Mouse (Mus musculus) adrenal gland, adult 8-10 months (tissue): ENCODE measurements around the gene Adcy5. TPM values are rescaled to one million over a fixed set of nuclear protein-coding genes. Genes with fewer than 3 reads are reported as not detected.

Experiments
- DNase-seq: peaks from one replicate; pipeline ENCODE4 v3.0.0; 2022
- total RNA-seq, 4 experiments: library from RNA; stranded (reverse); gene quantifications; 2 replicates each; pipeline ENCODE4 v1.2.4; 2022

Gene Adcy5
- total RNA-seq, 4 experiments from 2014 or later: 11.8 to 19.1 (median 13.6) TPM

DNA sequence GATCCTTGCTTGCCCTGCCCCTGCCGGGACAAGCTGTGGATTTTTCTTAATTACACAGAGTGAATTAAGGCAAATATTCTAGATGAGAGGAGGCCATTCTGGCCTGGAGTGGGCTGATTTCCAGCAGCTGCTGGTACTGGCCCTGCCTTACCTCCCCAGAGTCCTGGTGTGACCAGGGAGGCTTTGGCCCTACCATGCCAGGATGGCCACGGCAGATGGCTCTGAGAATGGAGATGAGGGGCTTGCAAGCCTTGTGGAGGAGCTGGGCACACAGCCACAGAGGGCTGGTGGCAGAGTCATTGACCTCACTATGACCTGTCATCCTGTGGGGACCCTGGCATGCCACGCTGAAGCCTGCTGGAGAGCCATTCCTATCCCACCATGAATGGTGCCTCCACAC is 54.1 kb downstream of the Adcy5 start:
- no peak for DNase-seq

DNA sequence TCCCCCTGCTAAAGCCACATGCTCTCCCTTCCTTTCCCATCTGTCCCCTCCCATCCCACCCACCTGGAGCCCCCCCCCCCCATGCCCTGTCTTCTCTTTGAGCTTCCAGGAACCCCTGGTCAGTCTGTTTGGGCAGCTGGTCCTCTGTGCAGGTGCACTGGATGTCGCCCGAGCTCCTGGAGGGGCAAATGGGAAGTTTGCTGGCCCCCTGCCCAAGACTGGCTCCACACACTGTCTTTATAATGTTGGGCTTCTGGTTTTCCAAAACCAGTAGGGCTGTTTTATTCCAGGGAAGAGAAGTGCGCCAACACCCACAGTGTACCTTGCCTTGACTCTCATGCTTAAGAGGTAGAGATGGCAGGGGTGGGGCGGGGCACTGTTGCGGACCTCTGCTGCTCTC is 55.1 kb downstream of the Adcy5 start:
- DNase-seq: no peak

DNA sequence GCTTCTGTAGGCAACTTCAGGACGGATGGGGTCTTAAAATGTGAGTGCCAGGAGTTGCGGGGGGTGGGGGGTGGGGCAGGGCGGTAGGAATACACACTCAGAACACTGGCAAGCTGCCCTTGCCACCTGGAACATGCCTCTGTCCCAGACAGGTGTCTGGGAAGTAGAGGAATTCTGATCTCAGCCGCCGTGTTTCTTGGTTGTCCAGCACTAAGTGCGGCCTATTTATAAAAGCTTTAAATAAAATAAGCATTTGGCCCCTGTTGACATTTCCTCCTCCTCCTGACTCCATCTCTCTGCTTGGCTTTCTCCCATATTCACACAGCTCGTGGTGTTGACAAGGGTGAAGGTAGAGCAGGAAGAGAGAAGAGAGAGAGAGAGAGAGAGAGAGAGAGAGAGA is 60.4 kb downstream of the Adcy5 start:
- no peak for DNase-seq

DNA sequence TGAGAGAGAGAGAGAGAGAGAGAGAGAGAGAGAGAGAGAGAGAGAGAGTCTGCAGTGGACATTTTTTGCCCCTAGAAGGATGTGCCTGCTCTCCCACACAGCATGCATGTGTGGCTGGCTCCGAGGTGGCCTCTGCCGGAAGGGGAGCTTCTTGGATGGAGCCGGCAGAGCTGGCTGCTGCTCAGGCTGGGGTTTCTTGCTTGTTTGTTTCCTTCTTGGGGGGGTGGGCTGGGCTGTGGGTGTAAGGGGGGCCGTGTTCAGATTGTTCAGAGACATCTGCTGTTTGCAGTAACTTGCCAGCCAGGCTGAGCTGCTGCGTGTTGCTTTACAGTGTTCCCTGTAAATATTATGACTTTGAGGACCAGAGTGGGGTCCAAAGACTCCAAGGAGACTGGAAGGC is 60.8 kb downstream of the Adcy5 start:
- DNase-seq: no peak

DNA sequence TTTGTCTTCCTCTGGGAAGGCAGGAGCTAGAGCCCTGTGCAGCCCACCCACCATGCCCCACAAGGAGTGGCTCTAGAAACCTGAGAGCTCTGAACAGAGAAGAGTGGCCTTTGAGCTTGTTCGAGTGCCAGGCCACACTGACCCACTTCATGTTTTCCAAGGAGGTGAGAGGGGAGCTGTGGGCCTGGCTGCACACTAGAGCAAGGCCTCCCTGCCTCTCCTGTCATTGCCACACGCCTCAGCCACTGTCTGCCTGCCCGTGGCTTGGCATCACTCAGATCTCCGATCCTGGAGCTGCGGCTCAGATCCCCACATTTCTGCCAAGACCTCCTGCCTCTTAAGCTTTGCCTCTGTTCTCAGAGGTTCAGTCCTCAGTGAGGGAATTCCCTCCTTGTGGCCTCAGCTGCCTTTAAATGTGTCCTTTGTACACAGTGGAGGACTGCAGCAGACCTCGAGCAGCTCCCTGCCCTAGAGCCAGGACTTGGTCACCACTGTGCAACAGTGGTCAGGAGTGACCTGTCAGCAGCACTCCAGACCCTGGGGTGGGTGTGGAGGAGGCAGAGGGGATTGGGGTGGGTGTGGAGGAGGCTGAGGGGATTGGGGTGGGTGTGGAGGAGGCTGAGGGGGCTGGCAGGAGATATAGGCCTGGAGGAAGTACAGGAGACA is 62.3 kb downstream of the Adcy5 start:
- DNase-seq: peak; percentile 37

DNA sequence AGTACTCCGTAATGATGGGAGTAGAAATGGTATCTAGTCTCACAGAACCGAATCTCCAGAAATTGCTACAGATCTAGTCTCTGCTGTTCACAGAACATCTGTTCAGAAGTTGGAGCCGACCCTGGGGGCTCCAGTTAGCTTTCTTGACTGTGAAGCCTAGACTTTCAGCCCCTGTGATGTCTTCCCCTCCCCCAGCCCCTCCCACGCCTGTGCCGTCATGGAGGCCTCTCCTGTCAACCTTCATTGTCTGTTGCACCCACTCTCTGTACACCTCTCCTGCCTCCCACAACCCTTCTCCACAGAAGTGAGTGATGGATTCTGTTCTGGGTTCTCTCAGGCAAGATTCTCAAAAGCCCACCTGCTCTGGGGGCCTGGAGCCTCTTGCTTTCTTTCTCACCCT is 65.7 kb downstream of the Adcy5 start:
- no peak for DNase-seq

DNA sequence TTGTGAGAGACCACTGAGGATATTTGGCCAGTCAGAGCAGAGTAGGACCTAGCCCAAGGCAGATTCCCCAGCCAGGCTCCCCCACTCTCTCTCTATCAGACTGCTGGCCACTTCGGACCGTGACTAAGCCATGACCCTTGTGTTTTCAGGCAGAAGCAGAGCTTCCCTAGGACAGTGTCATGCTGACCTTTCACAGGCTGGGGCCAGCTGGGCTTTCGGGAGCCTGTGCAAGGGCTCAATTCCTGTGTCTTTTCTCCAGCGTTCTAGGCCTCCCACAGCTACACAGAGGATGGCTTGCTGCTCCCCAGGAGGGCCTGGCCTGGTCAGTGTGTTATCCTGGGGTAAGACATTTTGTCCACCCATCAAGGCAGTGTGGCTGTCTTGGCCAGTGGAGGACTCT is 66.9 kb downstream of the Adcy5 start:
- DNase-seq: no peak

DNA sequence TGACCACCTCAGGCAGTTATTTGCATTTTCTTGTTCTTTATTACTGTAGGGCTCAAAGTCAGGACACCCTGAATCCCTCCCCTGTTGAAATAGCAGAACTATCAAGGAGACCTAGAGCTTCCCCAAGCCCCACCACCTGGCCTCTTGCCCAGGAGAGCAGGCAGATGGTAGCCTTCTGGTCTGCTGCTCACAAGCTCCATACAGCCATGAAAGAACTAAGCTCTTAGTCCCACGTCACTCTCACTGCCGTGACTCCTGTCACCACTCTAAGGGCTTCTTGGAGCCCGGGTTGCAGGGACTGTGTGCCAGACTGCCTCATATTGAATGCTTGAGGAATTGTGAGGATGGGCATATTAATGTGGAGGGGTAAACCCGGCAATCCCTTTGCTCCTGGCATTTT is 69.3 kb downstream of the Adcy5 start:
- no peak for DNase-seq

DNA sequence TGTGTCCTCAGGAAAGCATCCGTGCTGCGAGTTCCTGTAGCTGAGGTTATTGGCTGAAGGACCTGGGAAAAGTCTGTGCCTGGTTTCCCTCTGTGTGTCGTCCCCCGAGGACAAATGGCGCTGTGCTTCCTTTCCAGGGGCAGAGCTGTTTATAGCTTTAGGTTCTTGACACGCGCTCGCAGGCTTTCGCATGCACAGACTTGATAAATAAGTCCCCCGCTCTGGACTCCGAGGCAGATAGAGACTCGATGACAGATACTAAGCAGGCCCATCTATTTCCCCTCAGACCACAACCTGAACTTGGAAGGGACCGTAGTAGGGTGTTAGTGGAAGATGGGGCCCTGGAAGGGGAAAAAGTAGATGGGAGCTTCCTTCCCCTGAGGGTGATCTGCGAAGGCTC is 70.0 kb downstream of the Adcy5 start:
- no peak for DNase-seq

DNA sequence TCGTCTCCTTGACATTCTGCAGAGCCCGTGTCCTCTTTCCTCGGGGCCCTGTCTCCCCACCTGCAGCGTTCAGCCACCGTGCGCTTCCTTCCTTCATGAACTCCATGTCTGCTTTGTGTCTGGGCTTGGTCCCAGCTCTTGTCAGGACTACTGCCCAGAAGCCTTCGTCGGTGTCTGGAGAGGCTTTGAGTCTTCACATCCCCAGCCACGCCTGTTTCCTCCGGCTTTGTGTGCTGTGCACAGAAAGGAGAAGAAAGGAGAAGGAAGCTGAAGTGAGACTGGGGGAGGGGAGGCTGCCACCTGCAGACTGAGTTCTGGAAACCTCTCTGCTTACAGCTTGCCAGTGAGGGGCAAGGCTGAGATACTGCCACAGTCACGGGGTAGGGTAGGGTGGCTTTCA is 74.9 kb downstream of the Adcy5 start:
- DNase-seq: no peak

DNA sequence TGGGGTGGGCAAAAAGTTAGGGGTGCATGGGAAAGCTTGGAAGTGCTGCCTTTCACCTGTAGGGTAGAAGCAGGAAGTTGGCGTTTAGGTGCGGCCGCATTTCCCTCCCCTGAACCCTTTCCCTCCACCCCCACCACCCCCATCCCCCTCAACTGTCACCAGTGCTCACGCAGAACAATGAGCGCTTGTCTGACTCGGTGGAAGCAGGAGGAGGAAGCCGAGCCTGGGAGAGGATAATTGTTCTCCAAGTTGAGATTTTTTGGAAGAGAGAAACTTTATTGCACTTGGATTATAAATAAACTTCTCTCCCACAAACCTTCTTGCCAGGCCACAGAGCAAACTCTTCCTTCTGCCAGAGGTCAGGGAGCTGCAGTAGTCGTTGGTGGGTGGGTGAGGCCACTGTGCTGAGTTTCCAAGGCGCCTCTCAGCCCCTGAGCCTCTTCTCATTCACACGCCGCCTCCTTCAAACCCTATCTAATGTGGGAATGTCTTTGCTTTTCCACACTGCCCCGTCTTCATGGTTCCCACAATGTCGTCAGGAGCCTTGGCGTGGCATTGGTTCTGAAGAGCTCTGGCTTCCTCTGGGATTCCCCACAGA is 77.6 kb downstream of the Adcy5 start:
- no peak for DNase-seq

DNA sequence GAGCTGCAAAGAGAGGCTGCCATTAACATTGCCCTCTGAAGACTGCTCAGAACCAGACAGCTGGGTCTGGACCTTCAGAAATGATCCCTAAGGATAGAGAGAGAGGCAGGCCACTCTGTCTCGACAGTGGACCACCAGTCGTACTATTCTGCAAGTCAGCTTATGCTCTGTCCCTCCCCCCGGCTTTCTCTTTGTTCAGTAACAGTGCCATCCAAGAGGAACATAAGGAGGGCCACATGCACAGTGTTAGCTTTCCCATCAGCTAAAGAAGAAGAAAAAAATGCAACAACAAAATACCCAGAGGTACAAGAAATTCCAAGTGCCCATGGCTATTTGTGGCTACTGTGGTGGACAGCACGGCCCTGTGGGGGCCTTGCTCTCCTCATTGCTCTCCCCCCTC is 78.7 kb downstream of the Adcy5 start:
- no peak for DNase-seq

DNA sequence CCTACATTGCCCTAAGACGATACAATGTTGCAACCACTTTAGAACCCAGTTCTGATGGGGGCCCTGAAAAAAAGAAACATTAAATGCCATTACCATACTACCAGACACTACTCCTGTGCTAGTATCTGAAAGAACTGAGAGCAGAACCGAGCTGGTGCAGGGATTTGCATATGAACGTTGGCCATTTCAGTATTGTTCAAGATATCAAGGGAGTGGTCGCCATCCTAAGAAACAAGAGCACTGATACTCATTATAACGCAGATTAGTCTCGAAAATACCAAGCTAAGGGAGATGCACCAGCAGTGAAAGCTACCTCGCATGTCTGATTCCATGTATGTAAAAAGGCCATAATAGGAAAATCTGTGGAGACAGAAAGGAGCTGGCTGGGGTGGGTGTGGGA is 82.4 kb downstream of the Adcy5 start:
- DNase-seq: no peak

DNA sequence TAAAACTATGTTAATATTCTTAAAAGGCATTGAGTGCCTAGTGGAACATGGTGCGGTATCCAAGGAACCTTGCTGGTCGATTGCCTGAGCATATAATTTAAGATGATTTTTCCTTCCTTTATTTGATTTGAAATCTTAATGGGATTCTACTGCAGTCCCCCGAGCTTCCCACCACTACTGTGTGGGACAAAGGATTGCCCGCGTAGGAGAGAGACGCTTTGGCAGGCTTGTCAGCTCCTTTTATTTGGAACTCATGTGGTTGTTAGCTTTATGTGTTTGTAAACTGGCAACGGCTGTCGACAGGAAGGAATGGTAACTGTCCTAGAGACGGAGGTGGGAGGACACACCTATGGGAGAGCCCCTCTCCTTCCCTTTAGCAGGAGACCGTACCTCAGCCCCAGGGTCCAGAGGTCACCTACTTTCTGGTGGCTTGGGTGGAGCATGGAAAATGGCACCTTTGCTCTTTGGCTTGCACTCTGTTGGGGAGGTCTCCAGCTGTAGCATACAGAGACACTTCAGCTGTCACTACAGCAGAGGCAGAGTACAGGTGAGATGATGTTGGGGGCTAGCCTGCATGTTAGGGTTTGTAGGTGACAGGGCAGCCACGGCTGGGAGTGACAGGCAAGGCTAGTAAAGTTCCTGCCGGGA is 84.8 kb downstream of the Adcy5 start:
- no peak for DNase-seq

DNA sequence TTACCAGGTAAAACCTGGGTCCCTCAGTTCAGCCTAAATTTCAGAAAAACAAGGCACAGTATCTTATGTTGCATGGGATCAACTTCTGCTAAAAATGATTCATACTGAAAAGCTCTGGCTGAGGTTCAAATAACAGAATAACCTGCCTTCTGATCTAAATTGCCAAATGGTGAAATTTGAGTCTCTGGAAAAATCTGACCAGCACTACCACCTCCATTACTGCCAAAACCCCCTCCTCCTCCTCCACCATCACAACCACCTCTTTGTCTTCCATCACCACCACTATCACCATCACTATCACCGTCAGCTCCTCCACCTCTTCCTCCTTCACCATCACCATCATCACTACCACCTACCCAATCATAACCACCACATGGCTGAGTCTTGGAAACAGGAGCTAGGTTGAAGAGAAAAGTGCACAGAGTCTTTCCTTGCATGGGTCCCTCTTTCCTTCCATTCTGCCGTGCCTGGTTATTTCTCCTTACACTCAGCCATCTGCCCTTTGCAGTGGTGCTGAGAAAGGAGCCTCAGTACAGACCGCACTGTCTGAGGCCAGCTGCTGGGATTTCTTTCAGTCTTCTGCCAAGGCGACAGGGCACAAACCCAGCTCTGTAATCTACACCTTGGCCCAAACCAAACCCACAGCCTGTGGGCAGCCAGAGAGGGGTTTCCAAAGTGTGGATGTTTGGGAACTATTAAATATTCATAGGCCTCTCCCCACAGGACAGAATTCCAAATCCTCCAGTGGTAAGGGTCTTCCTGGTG is 85.5 kb downstream of the Adcy5 start:
- no peak for DNase-seq

DNA sequence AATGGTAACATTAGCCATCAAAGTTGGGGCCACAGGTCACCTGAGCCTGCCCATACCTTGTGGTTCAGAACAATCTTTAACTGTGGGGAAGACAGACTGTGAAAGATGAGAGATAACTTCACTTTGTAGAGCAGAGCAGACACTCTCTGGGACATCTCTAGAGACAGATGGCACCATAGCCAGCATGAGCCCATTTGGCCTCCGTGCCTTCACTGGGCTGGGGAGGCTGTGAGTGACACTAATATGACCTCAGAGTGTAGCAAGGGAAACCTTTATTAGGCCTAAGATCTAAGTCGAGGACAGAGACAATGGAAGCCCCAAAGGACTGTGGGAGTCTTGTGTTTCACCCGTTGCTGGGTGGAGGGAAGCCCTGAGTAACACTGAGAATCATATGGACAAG is 92.7 kb downstream of the Adcy5 start:
- no peak for DNase-seq

DNA sequence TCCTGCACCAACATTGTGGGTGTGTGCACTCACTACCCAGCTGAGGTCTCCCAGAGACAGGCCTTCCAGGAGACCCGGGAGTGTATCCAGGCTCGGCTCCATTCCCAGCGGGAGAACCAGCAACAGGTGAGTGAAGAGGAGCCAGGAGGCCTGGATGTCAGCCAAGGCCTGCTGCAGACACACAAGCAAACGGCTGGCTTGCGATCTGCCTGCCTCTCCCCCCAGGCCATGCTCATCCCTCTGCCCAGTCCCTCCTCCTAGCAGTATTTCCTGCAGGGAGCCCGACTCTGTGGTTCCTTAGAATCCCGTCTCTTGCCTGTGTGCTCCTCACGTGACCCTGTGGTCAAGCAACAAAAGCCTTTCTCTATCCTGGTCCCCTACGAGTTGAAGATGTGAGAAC is 94.1 kb downstream of the Adcy5 start:
- peak; percentile 21 for DNase-seq

DNA sequence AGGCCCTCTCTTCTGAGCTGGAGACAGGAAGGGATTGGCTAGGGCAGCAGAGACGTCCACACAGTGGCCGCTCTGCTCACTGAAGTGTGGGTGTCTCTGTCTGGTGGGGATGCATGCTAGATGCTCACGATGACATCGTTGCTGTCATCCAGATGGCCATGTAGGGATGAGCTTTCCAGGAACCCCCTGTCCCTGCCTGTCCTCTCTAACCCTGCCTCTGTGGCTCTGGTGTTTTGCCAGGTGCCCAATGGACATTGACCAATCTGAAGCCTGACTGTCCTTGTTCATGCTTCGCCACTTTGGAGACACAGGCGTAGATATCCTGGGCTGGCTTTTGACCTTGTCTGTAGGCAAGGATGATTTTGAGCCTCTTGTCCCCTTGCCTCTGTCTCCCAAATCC is 95.1 kb downstream of the Adcy5 start:
- no peak for DNase-seq

DNA sequence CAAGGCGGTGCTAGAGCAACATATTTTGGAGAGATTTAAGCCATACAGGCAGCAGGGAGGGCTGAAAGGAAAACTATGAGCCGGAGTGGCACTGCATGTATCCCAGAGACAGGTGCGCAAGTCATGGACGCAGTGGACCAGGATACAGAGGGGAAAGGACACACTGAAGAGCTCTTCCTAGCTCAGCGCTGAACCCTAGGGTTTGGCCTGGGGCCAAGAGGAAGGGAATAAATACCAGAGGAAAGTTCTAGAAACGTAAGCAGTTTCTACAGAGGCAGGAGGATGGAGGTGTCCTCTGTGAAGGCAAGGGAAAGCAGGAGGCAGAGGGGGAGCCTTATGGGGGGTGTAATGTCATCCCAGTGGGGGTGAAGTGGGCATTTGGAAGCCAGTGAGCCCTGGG is 97.0 kb downstream of the Adcy5 start:
- no peak for DNase-seq

DNA sequence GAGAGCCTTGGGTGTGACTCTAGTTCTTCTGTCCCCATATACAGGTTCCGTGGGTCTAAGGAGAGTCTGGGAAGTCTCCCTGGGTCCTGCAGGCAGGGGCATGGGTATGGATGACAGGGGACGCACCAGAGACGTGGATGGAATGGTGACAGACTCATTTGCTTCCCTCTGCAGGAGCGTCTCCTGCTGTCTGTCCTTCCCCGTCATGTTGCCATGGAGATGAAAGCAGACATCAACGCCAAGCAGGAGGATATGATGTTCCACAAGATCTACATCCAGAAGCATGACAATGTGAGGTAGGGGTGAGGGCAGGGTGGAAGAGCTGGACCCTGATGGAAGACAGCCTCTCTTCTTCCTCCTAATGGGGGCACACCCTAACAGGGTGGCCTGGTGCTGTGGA is 98.3 kb downstream of the Adcy5 start:
- DNase-seq: no peak

DNA sequence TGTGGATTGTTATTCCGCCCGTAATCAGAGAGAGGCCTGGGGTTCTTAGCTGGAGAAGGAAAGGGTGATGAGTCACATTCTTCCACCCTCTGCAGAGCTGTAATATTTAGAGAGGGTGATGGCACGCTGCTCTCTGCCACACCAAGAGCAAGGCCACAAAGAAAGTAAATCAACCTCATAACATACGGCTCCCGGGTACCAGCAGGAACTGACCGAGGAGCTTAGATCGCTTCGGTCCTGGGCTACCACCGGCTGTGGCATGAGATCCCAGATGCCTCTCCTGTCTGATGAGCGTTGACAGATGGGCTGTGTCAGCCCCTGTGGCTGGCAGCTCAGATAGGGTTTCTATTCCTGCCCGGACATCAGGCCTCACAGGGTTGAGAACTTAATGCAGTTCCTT is 101.3 kb downstream of the Adcy5 start:
- DNase-seq: peak; percentile 30

DNA sequence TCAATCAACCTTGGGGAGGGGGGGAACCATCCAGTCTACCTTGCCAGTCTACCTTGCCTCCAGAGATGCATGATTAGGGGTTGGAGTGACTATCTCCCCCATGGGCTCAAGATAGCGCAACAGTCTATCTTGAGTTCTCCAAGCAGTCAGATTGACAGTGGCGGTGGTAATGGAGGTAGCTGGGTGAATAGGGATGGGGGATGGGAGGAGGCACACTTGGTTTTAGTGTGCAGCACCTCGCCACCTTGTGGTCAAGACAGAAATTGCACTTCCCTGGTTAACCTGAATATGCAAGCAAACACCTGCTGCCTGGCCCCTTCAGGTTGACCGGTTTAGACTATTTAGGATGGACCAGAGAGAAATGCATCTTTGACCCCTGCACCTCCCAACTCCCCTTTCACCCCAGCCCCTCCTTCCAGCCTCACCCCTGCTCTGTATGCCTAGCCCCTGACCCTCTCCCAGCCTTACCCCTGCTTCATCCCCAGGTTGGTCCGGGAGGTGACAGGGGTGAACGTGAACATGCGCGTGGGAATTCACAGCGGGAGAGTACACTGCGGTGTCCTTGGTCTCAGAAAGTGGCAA is 115.8 kb downstream of the Adcy5 start:
- DNase-seq: peak; percentile 52

DNA sequence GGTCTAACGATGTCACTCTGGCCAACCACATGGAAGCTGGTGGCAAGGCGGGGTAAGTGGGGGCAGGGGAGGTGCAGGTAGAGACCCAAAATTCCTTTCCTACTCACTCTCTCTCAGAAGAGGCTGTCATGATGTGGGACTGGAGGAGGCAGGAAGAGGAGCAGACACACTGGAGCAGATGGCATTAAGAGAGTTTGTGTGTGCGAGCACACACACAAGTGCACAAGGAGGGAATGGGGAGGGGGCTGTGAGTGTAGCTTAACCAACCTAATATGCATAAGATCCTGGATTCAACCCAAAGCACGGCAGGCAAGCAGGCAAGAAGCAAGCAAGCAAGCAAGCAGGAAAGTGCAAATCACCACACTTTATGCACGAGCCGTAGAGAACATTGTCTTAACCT is 116.3 kb downstream of the Adcy5 start:
- no peak for DNase-seq
